Mouse (Mus musculus) layer of hippocampus, adult 11-12 months (tissue): ENCODE results near the gene Tnrc6c.

Source experiments
- DNase-seq: peaks from one replicate; pipeline ENCODE4 v3.0.0; 2022; ENCODE audit warnings: low spot score

Tnrc6c gene

GRCm38 (mm10) chr11:117792281-117792888 lies 138.3 kb downstream of the Tnrc6c start:
- no peak for DNase-seq

GRCm38 (mm10) chr11:117794035-117794551 lies 140.0 kb downstream of the Tnrc6c start:
- no peak for DNase-seq

GRCm38 (mm10) chr11:117796954-117797353 lies 142.9 kb downstream of the Tnrc6c start:
- no peak for DNase-seq

GRCm38 (mm10) chr11:117797511-117798159 lies 143.5 kb downstream of the Tnrc6c start, which contains the start of gene 6030468B19Rik:
TSS of gene 6030468B19Rik (plus strand) at chr11:117797660.
- no peak for DNase-seq

GRCm38 (mm10) chr11:117798160-117798541 lies 144.1 kb downstream of the Tnrc6c start:
- DNase-seq, result no peak

- DNase-seq, result no peak
Measured at GRCm38 (mm10) chr11:117799174-117799573, 145.1 kb downstream of the Tnrc6c start.

GRCm38 (mm10) chr11:117800038-117800437 lies 145.9 kb downstream of the Tnrc6c start:
- no peak for DNase-seq

GRCm38 (mm10) chr11:117801650-117802049 lies 147.6 kb downstream of the Tnrc6c start:
- DNase-seq, result no peak

GRCm38 (mm10) chr11:117803166-117803688 lies 149.1 kb downstream of the Tnrc6c start:
- no peak for DNase-seq

GRCm38 (mm10) chr11:117806781-117807180 lies 152.7 kb downstream of the Tnrc6c start:
- no peak for DNase-seq

GRCm38 (mm10) chr11:117809407-117810311 lies 155.6 kb downstream of the Tnrc6c start, which contains the start of the genes Gm20708 and Syngr2:
TSS of gene Gm20708 (plus strand) at chr11:117809668.
TSS of gene Syngr2 (plus strand) at chr11:117809668.
- peak; percentile 56 for DNase-seq

- peak; percentile 83 for DNase-seq
Measured at GRCm38 (mm10) chr11:117810401-117811046, 156.4 kb downstream of the Tnrc6c start.
